Mouse (Mus musculus) telencephalon, adult 2 months (tissue): ENCODE data around the gene Rft1.

Experiments
- DNase-seq: peaks from one replicate; pipeline ENCODE4 v3.0.0-alpha.2; 2011; ENCODE audit warnings: low read depth, low spot score

Rft1 gene

GRCm38 (mm10) chr14:30630811-30631576, 23.2 kb upstream of the Rft1 start:
- no peak for DNase-seq

- DNase-seq = no peak
Observed at GRCm38 (mm10) chr14:30631834-30632233, 22.3 kb upstream of the Rft1 start.

- DNase-seq = no peak
Observed at GRCm38 (mm10) chr14:30633708-30634107, 20.5 kb upstream of the Rft1 start.

GRCm38 (mm10) chr14:30634418-30634817, 19.7 kb upstream of the Rft1 start:
- DNase-seq = no peak

- no peak for DNase-seq
Observed at GRCm38 (mm10) chr14:30635219-30635910, 18.8 kb upstream of the Rft1 start.

- no peak for DNase-seq
Observed at GRCm38 (mm10) chr14:30636499-30636898, 17.7 kb upstream of the Rft1 start.

- no peak for DNase-seq
Observed at GRCm38 (mm10) chr14:30637087-30637486, 17.1 kb upstream of the Rft1 start.

- DNase-seq = no peak
Observed at GRCm38 (mm10) chr14:30638009-30638408, 16.2 kb upstream of the Rft1 start.

GRCm38 (mm10) chr14:30638686-30639085, 15.5 kb upstream of the Rft1 start:
- no peak for DNase-seq

GRCm38 (mm10) chr14:30641748-30642147, 12.4 kb upstream of the Rft1 start:
- no peak for DNase-seq

- no peak for DNase-seq
Observed at GRCm38 (mm10) chr14:30644026-30644425, 10.1 kb upstream of the Rft1 start.

- no peak for DNase-seq
Observed at GRCm38 (mm10) chr14:30645066-30645465, 9.1 kb upstream of the Rft1 start.

GRCm38 (mm10) chr14:30646486-30646885, 7.7 kb upstream of the Rft1 start:
- no peak for DNase-seq

- DNase-seq = no peak
Observed at GRCm38 (mm10) chr14:30648478-30648877, 5.7 kb upstream of the Rft1 start.

GRCm38 (mm10) chr14:30649745-30650144, 4.4 kb upstream of the Rft1 start:
- DNase-seq = no peak

GRCm38 (mm10) chr14:30650969-30651368, 3.2 kb upstream of the Rft1 start:
- no peak for DNase-seq

- DNase-seq = no peak
Observed at GRCm38 (mm10) chr14:30654691-30655228, 600 bp downstream of the Rft1 start.

- no peak for DNase-seq
Observed at GRCm38 (mm10) chr14:30655531-30655930, 1.4 kb downstream of the Rft1 start.

GRCm38 (mm10) chr14:30666061-30666460, 11.9 kb downstream of the Rft1 start:
- no peak for DNase-seq

GRCm38 (mm10) chr14:30666604-30667003, 12.4 kb downstream of the Rft1 start:
- no peak for DNase-seq

GRCm38 (mm10) chr14:30670161-30670560, 16.0 kb downstream of the Rft1 start:
- DNase-seq = no peak

- DNase-seq = no peak
Observed at GRCm38 (mm10) chr14:30671095-30671985, 17.2 kb downstream of the Rft1 start.
